Mouse (Mus musculus): ENCODE data around the gene Slc11a2.

Slc11a2 gene

GRCm38 (mm10) chr15:100424396-100425122 is at the start of gene Slc11a2:
TSS of gene Slc11a2 (minus strand) at chr15:100425072.
- in situ Hi-C loops (cut with MboI, MseI): no loop called here

- in situ Hi-C loops (cut with MboI, MseI): no loop called here
Measured at GRCm38 (mm10) chr15:100473926-100474503, 49.1 kb upstream of the Slc11a2 start.

- in situ Hi-C loops (cut with MboI, MseI): no loop called here
Measured at GRCm38 (mm10) chr15:100470037-100470436, 45.2 kb upstream of the Slc11a2 start.

GRCm38 (mm10) chr15:100469189-100469545 is 44.3 kb upstream of the Slc11a2 start:
- in situ Hi-C loops (cut with MboI, MseI): no loop called here

- in situ Hi-C loops (cut with MboI, MseI): no loop called here
Measured at GRCm38 (mm10) chr15:100468295-100469188, 43.7 kb upstream of the Slc11a2 start, which contains the start of gene Letmd1. TSS of gene Letmd1 (plus strand) at chr15:100469023.

- in situ Hi-C loops (cut with MboI, MseI): no loop called here
Measured at GRCm38 (mm10) chr15:100467738-100468137, 42.9 kb upstream of the Slc11a2 start.

- in situ Hi-C loops (cut with MboI, MseI): no loop called here
Measured at GRCm38 (mm10) chr15:100465432-100465831, 40.6 kb upstream of the Slc11a2 start.

- in situ Hi-C loops (cut with MboI, MseI): no loop called here
Measured at GRCm38 (mm10) chr15:100463712-100464111, 38.8 kb upstream of the Slc11a2 start.

GRCm38 (mm10) chr15:100462086-100462485 is 37.2 kb upstream of the Slc11a2 start:
- in situ Hi-C loops (cut with MboI, MseI): no loop called here

- in situ Hi-C loops (cut with MboI, MseI): no loop called here
Measured at GRCm38 (mm10) chr15:100461646-100462045, 36.8 kb upstream of the Slc11a2 start.

GRCm38 (mm10) chr15:100460942-100461341 is 36.1 kb upstream of the Slc11a2 start:
- in situ Hi-C loops (cut with MboI, MseI): no loop called here

- in situ Hi-C loops (cut with MboI, MseI): no loop called here
Measured at GRCm38 (mm10) chr15:100458055-100458454, 33.2 kb upstream of the Slc11a2 start.

- in situ Hi-C loops (cut with MboI, MseI): no loop called here
Measured at GRCm38 (mm10) chr15:100457340-100457739, 32.5 kb upstream of the Slc11a2 start.

GRCm38 (mm10) chr15:100456356-100456991 is 31.6 kb upstream of the Slc11a2 start:
- in situ Hi-C loops (cut with MboI, MseI): no loop called here

- in situ Hi-C loops (cut with MboI, MseI): loop anchor here in 1 of 2 experiments (5.0 kb wide), 1 partner anchor 125 kb away; no protein-coding TSS in a partner anchor
Measured at GRCm38 (mm10) chr15:100452486-100452885, 27.6 kb upstream of the Slc11a2 start.

- in situ Hi-C loops (cut with MboI, MseI): loop anchor here in 1 of 2 experiments (5.0 kb wide), 1 partner anchor 124 kb away; no protein-coding TSS in a partner anchor
Measured at GRCm38 (mm10) chr15:100451245-100451644, 26.4 kb upstream of the Slc11a2 start.

GRCm38 (mm10) chr15:100449495-100449894 is 24.6 kb upstream of the Slc11a2 start:
- in situ Hi-C loops (cut with MboI, MseI): no loop called here

GRCm38 (mm10) chr15:100448572-100448971 is 23.7 kb upstream of the Slc11a2 start:
- in situ Hi-C loops (cut with MboI, MseI): no loop called here

- in situ Hi-C loops (cut with MboI, MseI): no loop called here
Measured at GRCm38 (mm10) chr15:100446887-100447286, 22.0 kb upstream of the Slc11a2 start.

- in situ Hi-C loops (cut with MboI, MseI): loop anchor here in 1 of 2 experiments (5.0 kb wide), 1 partner anchor 116 kb away; no protein-coding TSS in a partner anchor
Measured at GRCm38 (mm10) chr15:100443126-100443922, 18.5 kb upstream of the Slc11a2 start.
